Mouse (Mus musculus): ENCODE measurements around the gene Gm49325. TPM values are rescaled to one million over a fixed set of nuclear protein-coding genes. Genes with fewer than 3 reads are reported as not detected.

The Gm49325 gene
- polyA plus RNA-seq (2016; fragmentation: Nextera tagmentation; extraction: Ambion mirVana): 7.0 and 7.1 TPM in 2 replicates

- Histone ChIP-seq H3K4me3 (peak within 1 kb of the TSS; percentile 74), H3K36me3 (peaks cover 23% of the 10 kb centered on the region), H3K4me1 (peaks cover 16% of the 10 kb centered on the region), H3K9ac (peak within 1 kb of the TSS; percentile 85), H3K4me2 (replicated peaks) (peak within 1 kb of the TSS; percentile 91), H3K27me3 (no peaks in the 10 kb centered on the region), H3K9me3 (peaks cover 5% of the 10 kb centered on the region; the same call in 1 of the 2 replicates), H3K27ac (peak within 1 kb of the TSS; percentile 95)
- peak; percentile 73 for ATAC-seq (ENCODE audit: insufficient number of reproducible peaks, insufficient read depth, low FRiP score, low TSS enrichment)
- under 1% methylated on average over 105 of the region's 119 CpGs for WGBS
These were observed at the start of gene Gm49325, which contains the start of gene Sumo3 for GRCm38 (mm10) chr10:77605908-77606826. Gene Gm49325, plus strand, starts transcription at chr10:77606197. Gene Sumo3, plus strand, starts transcription at chr10:77606097.

DNA sequence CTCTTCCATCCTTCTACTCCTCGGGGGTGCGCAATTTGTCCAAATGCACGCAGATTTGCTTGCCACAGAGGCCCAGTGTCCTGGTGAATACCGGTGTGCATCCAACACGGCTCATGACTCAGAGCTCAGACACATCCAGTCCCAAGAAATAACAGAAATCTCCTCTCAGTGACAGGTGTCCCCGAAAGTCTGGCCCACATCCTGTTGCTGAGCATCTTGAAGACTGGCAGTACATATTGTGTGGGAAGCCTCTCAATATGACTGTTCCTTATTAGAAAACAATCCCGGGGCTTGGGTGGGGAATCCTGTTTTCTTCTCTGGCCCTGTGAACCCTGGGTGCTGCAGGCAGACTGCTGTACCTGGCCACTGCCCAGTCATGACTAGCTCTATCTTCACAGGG is 49.4 kb upstream of the Gm49325 start:
- no peak for ATAC-seq (ENCODE audit: insufficient number of reproducible peaks, insufficient read depth, low FRiP score, low TSS enrichment)
- WGBS: 86% methylated on average over 7 of the region's 7 CpGs
- H3K4me2 ChIP-seq (replicated peaks): no peak overlapping the region

GRCm38 (mm10) chr10:77557641-77558040 is 48.4 kb upstream of the Gm49325 start:
- H3K4me3 ChIP-seq: no peak overlapping the region
- no peaks in the 10 kb centered on the region for H3K36me3 ChIP-seq
- no peaks in the 10 kb centered on the region for H3K4me1 ChIP-seq
- H3K27me3 ChIP-seq: no peaks in the 10 kb centered on the region
- WGBS: 85% methylated on average over 4 of the region's 4 CpGs
- no peaks in the 10 kb centered on the region for H3K9me3 ChIP-seq
- no peak overlapping the region for H3K4me2 ChIP-seq (replicated peaks)
- ATAC-seq (ENCODE audit: insufficient number of reproducible peaks, insufficient read depth, low FRiP score, low TSS enrichment): no peak
- no peak overlapping the region for H3K27ac ChIP-seq
- H3K9ac ChIP-seq: no peak overlapping the region

More for the DNA sequence above, 49.4 kb upstream of the Gm49325 start:
- Histone ChIP-seq H3K4me3 (no peak overlapping the region), H3K9ac (no peak overlapping the region), H3K27ac (no peak overlapping the region), H3K27me3 (no peaks in the 10 kb centered on the region), H3K4me1 (no peaks in the 10 kb centered on the region), H3K36me3 (no peaks in the 10 kb centered on the region), H3K9me3 (no peaks in the 10 kb centered on the region)

- H3K27me3 ChIP-seq: no peaks in the 10 kb centered on the region
- WGBS: 81% methylated on average over 11 of the region's 11 CpGs
- no peak overlapping the region for H3K4me2 ChIP-seq (replicated peaks)
- H3K9ac ChIP-seq: no peak overlapping the region
- H3K4me3 ChIP-seq: no peak overlapping the region
- no peaks in the 10 kb centered on the region for H3K9me3 ChIP-seq
- H3K4me1 ChIP-seq: no peaks in the 10 kb centered on the region
- ATAC-seq (ENCODE audit: insufficient number of reproducible peaks, insufficient read depth, low FRiP score, low TSS enrichment): no peak
- no peak overlapping the region for H3K27ac ChIP-seq
- H3K36me3 ChIP-seq: no peaks in the 10 kb centered on the region
These were observed 45.9 kb upstream of the Gm49325 start for GRCm38 (mm10) chr10:77560090-77560489.

DNA sequence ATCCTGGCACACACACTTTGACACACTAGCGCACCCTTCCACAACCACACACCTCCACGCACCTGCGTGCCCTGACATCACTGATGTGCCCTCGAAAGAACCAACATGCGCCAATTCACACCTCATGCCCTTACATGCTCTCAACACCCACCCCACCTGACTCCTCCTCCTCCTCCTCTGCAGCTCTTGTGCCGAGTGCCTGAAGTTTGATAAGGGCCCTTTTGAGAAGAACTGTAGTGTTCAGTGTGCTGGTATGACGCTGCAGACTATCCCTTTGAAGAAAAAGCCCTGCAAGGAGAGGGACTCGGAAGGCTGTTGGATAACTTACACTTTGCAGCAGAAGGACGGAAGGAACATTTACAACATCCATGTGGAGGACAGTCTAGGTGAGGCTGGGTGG is 45.2 kb upstream of the Gm49325 start:
- H3K36me3 ChIP-seq: no peaks in the 10 kb centered on the region
- no peak overlapping the region for H3K4me3 ChIP-seq
- ATAC-seq (ENCODE audit: insufficient number of reproducible peaks, insufficient read depth, low FRiP score, low TSS enrichment): no peak
- WGBS: 86% methylated on average over 9 of the region's 9 CpGs
- H3K9me3 ChIP-seq: no peaks in the 10 kb centered on the region
- H3K27ac ChIP-seq: no peak overlapping the region
- no peaks in the 10 kb centered on the region for H3K27me3 ChIP-seq
- H3K9ac ChIP-seq: no peak overlapping the region
- no peaks in the 10 kb centered on the region for H3K4me1 ChIP-seq
- no peak overlapping the region for H3K4me2 ChIP-seq (replicated peaks)

DNA sequence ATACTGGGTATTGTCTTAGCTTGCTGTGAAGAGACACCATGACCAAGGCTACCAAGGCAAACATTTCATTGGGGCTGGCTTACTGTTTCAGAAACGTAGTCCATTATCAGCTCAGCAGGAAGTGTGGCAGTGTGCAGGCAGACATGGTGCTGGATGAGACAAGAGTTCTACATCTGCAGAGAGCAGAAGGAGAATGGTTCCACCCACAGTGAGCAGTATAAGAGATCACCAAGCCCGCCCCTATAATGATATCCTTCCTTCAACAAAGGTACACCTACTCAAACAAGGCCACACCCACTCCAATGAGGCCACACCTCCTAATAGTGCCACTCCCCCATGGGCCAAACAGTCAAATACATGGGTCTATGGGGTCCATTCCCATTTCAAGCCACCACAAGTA is 44.5 kb upstream of the Gm49325 start:
- Histone ChIP-seq H3K4me1 (no peaks in the 10 kb centered on the region), H3K4me3 (no peak overlapping the region), H3K27me3 (no peaks in the 10 kb centered on the region), H3K4me2 (replicated peaks) (no peak overlapping the region), H3K27ac (no peak overlapping the region), H3K9me3 (no peaks in the 10 kb centered on the region), H3K36me3 (no peaks in the 10 kb centered on the region), H3K9ac (no peak overlapping the region)
- no peak for ATAC-seq (ENCODE audit: insufficient number of reproducible peaks, insufficient read depth, low FRiP score, low TSS enrichment)
- 80% methylated on average over 2 of the region's 2 CpGs for WGBS

DNA sequence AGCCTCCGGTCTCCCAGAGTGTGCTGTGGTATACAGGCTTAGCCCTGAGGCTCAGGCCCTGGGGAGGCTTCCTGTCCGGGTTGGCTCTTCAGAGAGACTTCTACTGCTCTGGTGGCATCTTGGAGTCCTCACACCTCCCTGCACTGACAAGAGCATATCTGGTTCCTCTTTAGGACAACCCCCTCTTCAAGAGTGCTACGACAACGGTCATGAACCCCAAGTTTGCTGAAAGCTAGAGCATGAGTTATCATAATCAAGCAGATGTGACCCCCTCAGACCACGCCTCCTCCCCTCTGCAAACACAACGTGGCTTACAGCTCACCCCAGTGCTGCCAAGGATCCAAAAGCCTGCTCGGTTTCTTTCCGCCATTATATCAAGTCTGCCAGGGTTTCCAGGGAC is 41.0 kb upstream of the Gm49325 start:
- 78% methylated on average over 8 of the region's 8 CpGs for WGBS
- no peak overlapping the region for H3K4me2 ChIP-seq (replicated peaks)
- 0 out of 2 replicates have a peak, but pooled peaks cover 2% of the 10 kb centered on the region for H3K4me1 ChIP-seq
- no peak overlapping the region for H3K27ac ChIP-seq
- H3K27me3 ChIP-seq: no peaks in the 10 kb centered on the region
- no peak overlapping the region for H3K9ac ChIP-seq
- no peak for ATAC-seq (ENCODE audit: insufficient number of reproducible peaks, insufficient read depth, low FRiP score, low TSS enrichment)
- no peak overlapping the region for H3K4me3 ChIP-seq
- H3K36me3 ChIP-seq: no peaks in the 10 kb centered on the region
- H3K9me3 ChIP-seq: no peaks in the 10 kb centered on the region

GRCm38 (mm10) chr10:77566651-77567050 is 39.3 kb upstream of the Gm49325 start:
- 31% methylated on average over 8 of the region's 8 CpGs for WGBS
- H3K4me3 ChIP-seq: no peak overlapping the region
- H3K27me3 ChIP-seq: no peaks in the 10 kb centered on the region
- no peaks in the 10 kb centered on the region for H3K36me3 ChIP-seq
- H3K4me2 ChIP-seq (replicated peaks): no peak overlapping the region
- H3K9me3 ChIP-seq: no peaks in the 10 kb centered on the region
- ATAC-seq (ENCODE audit: insufficient number of reproducible peaks, insufficient read depth, low FRiP score, low TSS enrichment): no peak
- H3K27ac ChIP-seq: no peak overlapping the region
- 0 out of 2 replicates have a peak, but pooled peaks cover 2% of the 10 kb centered on the region for H3K4me1 ChIP-seq
- no peak overlapping the region for H3K9ac ChIP-seq

- Histone ChIP-seq H3K4me3 (no peak overlapping the region), H3K9me3 (no peaks in the 10 kb centered on the region), H3K27ac (0 out of 2 replicates have a peak overlapping the region, but pooled peaks have one; percentile 30), H3K9ac (no peak overlapping the region), H3K27me3 (no peaks in the 10 kb centered on the region), H3K4me2 (replicated peaks) (no peak overlapping the region), H3K4me1 (0 out of 2 replicates have a peak, but pooled peaks cover 2% of the 10 kb centered on the region), H3K36me3 (no peaks in the 10 kb centered on the region)
- no peak for ATAC-seq (ENCODE audit: insufficient number of reproducible peaks, insufficient read depth, low FRiP score, low TSS enrichment)
- WGBS: 43% methylated on average over 7 of the region's 7 CpGs
These were observed 36.5 kb upstream of the Gm49325 start for GRCm38 (mm10) chr10:77569481-77569880.

- no peaks in the 10 kb centered on the region for H3K27me3 ChIP-seq
- H3K9ac ChIP-seq: no peak overlapping the region
- 51% methylated on average over 6 of the region's 6 CpGs for WGBS
- no peak overlapping the region for H3K4me3 ChIP-seq
- 0 out of 2 replicates have a peak overlapping the region, but pooled peaks have one; percentile 30 for H3K27ac ChIP-seq
- 0 out of 2 replicates have a peak, but pooled peaks cover 2% of the 10 kb centered on the region for H3K4me1 ChIP-seq
- H3K36me3 ChIP-seq: no peaks in the 10 kb centered on the region
- no peaks in the 10 kb centered on the region for H3K9me3 ChIP-seq
- ATAC-seq (ENCODE audit: insufficient number of reproducible peaks, insufficient read depth, low FRiP score, low TSS enrichment): no peak
- no peak overlapping the region for H3K4me2 ChIP-seq (replicated peaks)
These were observed 35.9 kb upstream of the Gm49325 start for GRCm38 (mm10) chr10:77569973-77570658.

DNA sequence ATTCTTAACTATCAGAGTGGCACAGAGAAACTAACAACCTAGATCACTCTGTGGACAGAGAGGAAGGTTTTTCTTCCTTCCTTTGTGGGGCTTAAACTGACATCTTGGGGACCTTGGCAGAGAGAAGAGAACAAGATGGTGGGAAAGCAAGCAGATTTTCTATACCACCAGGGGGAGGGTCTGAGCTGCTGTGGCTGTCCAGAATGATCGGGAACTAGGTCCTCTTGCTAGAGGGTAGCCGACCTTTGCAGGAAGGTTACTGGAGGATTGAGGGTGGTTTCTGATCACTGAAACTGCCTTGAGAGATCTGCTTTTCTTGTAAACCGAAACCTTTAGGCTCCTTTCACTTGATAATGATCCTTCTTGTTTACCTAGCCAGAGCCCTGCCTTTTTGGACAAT is 33.8 kb upstream of the Gm49325 start:
- no peak overlapping the region for H3K9ac ChIP-seq
- no peak overlapping the region for H3K4me3 ChIP-seq
- H3K4me1 ChIP-seq: 0 out of 2 replicates have a peak, but pooled peaks cover 2% of the 10 kb centered on the region
- WGBS: 28% methylated on average over 3 of the region's 3 CpGs
- no peak overlapping the region for H3K4me2 ChIP-seq (replicated peaks)
- no peak for ATAC-seq (ENCODE audit: insufficient number of reproducible peaks, insufficient read depth, low FRiP score, low TSS enrichment)
- H3K27me3 ChIP-seq: no peaks in the 10 kb centered on the region
- no peaks in the 10 kb centered on the region for H3K36me3 ChIP-seq
- H3K27ac ChIP-seq: no peak overlapping the region
- H3K9me3 ChIP-seq: no peaks in the 10 kb centered on the region
